Mouse (Mus musculus) hindbrain, embryonic 10.5 days (tissue): ENCODE data around the gene Slc18b1. TPM values are rescaled to one million over a fixed set of nuclear protein-coding genes. Genes with fewer than 3 reads are reported as not detected.

Source experiments
- DNase-seq: peaks from one replicate; pipeline ENCODE4 v3.0.0-alpha.2; 2017; ENCODE audit warnings: low spot score
- H3K27ac ChIP-seq: fragments of 300-500 bp; sonication (generic); 2 replicates; pipeline ENCODE4 v1.5.1; 2016; ENCODE audit warnings: mild to moderate bottlenecking, moderate library complexity
- H3K27me3 ChIP-seq: fragments of 300-500 bp; sonication (generic); 2 replicates; pipeline ENCODE4 v1.6.1; 2016; ENCODE audit warnings: mild to moderate bottlenecking; ENCODE audit not compliant: poor library complexity, insufficient read depth, severe bottlenecking
- H3K36me3 ChIP-seq: fragments of 300-500 bp; sonication (generic); 2 replicates; pipeline ENCODE4 v1.6.1; 2016; ENCODE audit warnings: mild to moderate bottlenecking, moderate library complexity
- H3K4me1 ChIP-seq: fragments of 300-500 bp; sonication (generic); replicated peaks from 2 replicates; pipeline ENCODE4 v1.6.1; 2016; ENCODE audit warnings: mild to moderate bottlenecking
- H3K4me3 ChIP-seq: fragments of 300-500 bp; sonication (generic); 2 replicates; pipeline ENCODE4 v1.5.1; 2016; ENCODE audit warnings: mild to moderate bottlenecking, moderate library complexity
- H3K9me3 ChIP-seq: fragments of 300-500 bp; sonication (generic); 2 replicates; pipeline ENCODE4 v1.6.1; 2016; ENCODE audit warnings: mild to moderate bottlenecking, moderate library complexity
- WGBS: fragments of 180-500 bp; shearing (Covaris S2); methylation state at CpG from one replicate; pipeline ENCODE4 v1.1.7; 2016; 5-methylcytosine and 5-hydroxymethylcytosine counted together
- polyA plus RNA-seq: library from polyadenylated mRNA; unstranded; fragments of >200 nt; fragmentation: Nextera tagmentation; extraction: Ambion mirVana; gene quantifications from 2 replicates; pipeline ENCODE4 v1.2.1, GENCODE M21; 2016

The Slc18b1 gene
- polyA plus RNA-seq, 1 experiment from 2014 or later, result 12.9 TPM

GRCm38 (mm10) chr10:23787062-23787821, 9.5 kb upstream of the Slc18b1 start, which contains the start of gene Rps12:
TSS of gene Rps12 (minus strand) at chr10:23787275.
- Histone ChIP-seq H3K9me3 (no peaks in the 10 kb centered on the region), H3K27ac (peak within 1 kb of the TSS; percentile 93), H3K4me3 (peak within 1 kb of the TSS; percentile 92), H3K36me3 (peaks cover 39% of the 10 kb centered on the region), H3K27me3 (no peaks in the 10 kb centered on the region), H3K4me1 (peaks cover 25% of the 10 kb centered on the region)
- under 1% methylated on average over 51 of the region's 51 CpGs for WGBS
- DNase-seq, result peak; percentile 98

- Histone ChIP-seq H3K9me3 (no peaks in the 10 kb centered on the region), H3K36me3 (peaks cover 32% of the 10 kb centered on the region), H3K27ac (peak overlapping the region; percentile 93), H3K4me3 (peak overlapping the region; percentile 92), H3K4me1 (peaks cover 25% of the 10 kb centered on the region), H3K27me3 (no peaks in the 10 kb centered on the region)
- 15% methylated on average over 8 of the region's 8 CpGs for WGBS
- DNase-seq, result no peak
Measured at GRCm38 (mm10) chr10:23788056-23788600, 8.7 kb upstream of the Slc18b1 start.

- Histone ChIP-seq H3K27ac (peak overlapping the region; percentile 90; the same call in 1 of the 2 replicates), H3K9me3 (no peaks in the 10 kb centered on the region), H3K27me3 (no peaks in the 10 kb centered on the region), H3K4me3 (peak overlapping the region; percentile 64), H3K36me3 (peaks cover 7% of the 10 kb centered on the region; the same call in 1 of the 2 replicates), H3K4me1 (peaks cover 37% of the 10 kb centered on the region)
- DNase-seq, result no peak
- WGBS, result 58% methylated on average over 9 of the region's 9 CpGs
Measured at GRCm38 (mm10) chr10:23795871-23796520, 790 bp upstream of the Slc18b1 start.

- peak overlapping the region; percentile 35; the same call in 1 of the 2 replicates for H3K27ac ChIP-seq
- no peaks in the 10 kb centered on the region for H3K27me3 ChIP-seq
- peak overlapping the region; percentile 64 for H3K4me3 ChIP-seq
- WGBS, result 19% methylated on average over 3 of the region's 3 CpGs
- H3K9me3 ChIP-seq, result no peaks in the 10 kb centered on the region
- peaks cover 37% of the 10 kb centered on the region for H3K4me1 ChIP-seq
- H3K36me3 ChIP-seq, result peaks cover 24% of the 10 kb centered on the region
- DNase-seq, result no peak
Measured at GRCm38 (mm10) chr10:23797606-23798005, 820 bp downstream of the Slc18b1 start.

GRCm38 (mm10) chr10:23798142-23798541, 1.4 kb downstream of the Slc18b1 start:
- WGBS, result 82% methylated on average over 1 of the region's 1 CpGs
- peak overlapping the region; percentile 64; the same call in 1 of the 2 replicates for H3K4me3 ChIP-seq

GRCm38 (mm10) chr10:23799933-23800332, 3.1 kb downstream of the Slc18b1 start:
- H3K36me3 ChIP-seq, result peaks cover 40% of the 10 kb centered on the region
- H3K4me1 ChIP-seq, result peaks cover 37% of the 10 kb centered on the region
- no peak overlapping the region for H3K27ac ChIP-seq
- 14% methylated on average over 3 of the region's 3 CpGs for WGBS
- DNase-seq, result peak; percentile 41
- H3K9me3 ChIP-seq, result no peaks in the 10 kb centered on the region
- no peaks in the 10 kb centered on the region for H3K27me3 ChIP-seq
- no peak overlapping the region for H3K4me3 ChIP-seq

More at GRCm38 (mm10) chr10:23798142-23798541, 1.4 kb downstream of the Slc18b1 start:
- Histone ChIP-seq H3K9me3 (no peaks in the 10 kb centered on the region), H3K36me3 (peaks cover 26% of the 10 kb centered on the region), H3K27me3 (no peaks in the 10 kb centered on the region), H3K27ac (no peak overlapping the region), H3K4me1 (peaks cover 37% of the 10 kb centered on the region)
- DNase-seq, result no peak

- H3K36me3 ChIP-seq, result peaks cover 66% of the 10 kb centered on the region
- H3K27me3 ChIP-seq, result no peaks in the 10 kb centered on the region
- H3K4me1 ChIP-seq, result peaks cover 20% of the 10 kb centered on the region
- no peak for DNase-seq
- no peak overlapping the region for H3K4me3 ChIP-seq
- WGBS, result 78% methylated on average over 3 of the region's 3 CpGs
- H3K27ac ChIP-seq, result no peak overlapping the region
- no peaks in the 10 kb centered on the region for H3K9me3 ChIP-seq
Measured at GRCm38 (mm10) chr10:23802911-23803310, 6.1 kb downstream of the Slc18b1 start.

GRCm38 (mm10) chr10:23804665-23805064, 7.9 kb downstream of the Slc18b1 start:
- Histone ChIP-seq H3K36me3 (peaks cover 71% of the 10 kb centered on the region), H3K27ac (no peak overlapping the region), H3K4me1 (peaks cover 11% of the 10 kb centered on the region), H3K4me3 (no peak overlapping the region), H3K27me3 (no peaks in the 10 kb centered on the region), H3K9me3 (no peaks in the 10 kb centered on the region)
- DNase-seq, result no peak
- 60% methylated on average over 3 of the region's 3 CpGs for WGBS

- Histone ChIP-seq H3K9me3 (no peaks in the 10 kb centered on the region), H3K36me3 (peaks cover 61% of the 10 kb centered on the region)
- 20% methylated on average over 4 of the region's 4 CpGs for WGBS
Measured at GRCm38 (mm10) chr10:23806201-23806600, 9.4 kb downstream of the Slc18b1 start.

GRCm38 (mm10) chr10:23811635-23812437, 15.1 kb downstream of the Slc18b1 start:
- 79% methylated on average over 9 of the region's 12 CpGs for WGBS
- Histone ChIP-seq H3K36me3 (peaks cover 22% of the 10 kb centered on the region), H3K4me1 (peaks cover 8% of the 10 kb centered on the region), H3K27me3 (no peaks in the 10 kb centered on the region), H3K9me3 (no peaks in the 10 kb centered on the region), H3K27ac (no peak overlapping the region), H3K4me3 (no peak overlapping the region)
- DNase-seq, result peak; percentile 62

More at GRCm38 (mm10) chr10:23806201-23806600, 9.4 kb downstream of the Slc18b1 start:
- Histone ChIP-seq H3K4me1 (0 out of 2 replicates have a peak, but pooled peaks cover 4% of the 10 kb centered on the region), H3K27ac (no peak overlapping the region), H3K4me3 (no peak overlapping the region), H3K27me3 (no peaks in the 10 kb centered on the region)
- no peak for DNase-seq

GRCm38 (mm10) chr10:23812438-23812759, 15.6 kb downstream of the Slc18b1 start:
- DNase-seq, result no peak
- Histone ChIP-seq H3K9me3 (no peaks in the 10 kb centered on the region), H3K27ac (no peak overlapping the region), H3K4me1 (peaks cover 8% of the 10 kb centered on the region), H3K27me3 (no peaks in the 10 kb centered on the region), H3K4me3 (no peak overlapping the region), H3K36me3 (peaks cover 16% of the 10 kb centered on the region)
